Comparison of ENCODE assay signal across 28 mouse cellular contexts in genomic region chr10:63628546-63628945, GRCm38 (mm10).
DNase-seq lines count a peak whose midpoint lies in the region; ATAC-seq lines count a peak whose summit lies in the region.
"Had no signal": no experiment of that assay in that cellular context is flagged by ENCODE, and none has a peak within 500 bp of the region (broad histone marks: within the 10 kb centered on the region; RNA-seq: fewer than 3 reads in every experiment).

No protein-coding gene starts in this region.

- no peaks in the 10 kb centered on the region for H3K36me3 ChIP-seq in embryonic facial prominence, embryonic 11.5 days (replicated peaks; ENCODE audit: control insufficient read depth, insufficient read depth, low read depth, low read length)
- H3K36me3 ChIP-seq in embryonic facial prominence, embryonic 10.5 days (replicated peaks) = no peaks in the 10 kb centered on the region
- no peaks in the 10 kb centered on the region for H3K36me3 ChIP-seq in midbrain, embryonic 11.5 days (ENCODE audit: control insufficient read depth, insufficient read depth, low read length)
- H3K36me3 ChIP-seq in midbrain, embryonic 15.5 days (replicated peaks) = no peaks in the 10 kb centered on the region
- H3K36me3 ChIP-seq in embryonic facial prominence, embryonic 14.5 days (ENCODE audit: control insufficient read depth, insufficient read depth, low read length) = no peaks in the 10 kb centered on the region
- H3K36me3 ChIP-seq: forebrain, embryonic 12.5 days; forebrain, embryonic 15.5 days; G1E; heart, embryonic 12.5 days; heart, embryonic 15.5 days had no signal

- no peak overlapping the region for H3K9ac ChIP-seq in embryonic facial prominence, embryonic 11.5 days (replicated peaks; ENCODE audit: low read length)
- H3K9ac ChIP-seq in midbrain, embryonic 11.5 days (ENCODE audit: low read length) = no peak overlapping the region
- H3K9ac ChIP-seq in midbrain, embryonic 15.5 days = no peak overlapping the region
- H3K9ac ChIP-seq in embryonic facial prominence, embryonic 14.5 days (ENCODE audit: low read depth, low read length) = no peak overlapping the region
- H3K9ac ChIP-seq: forebrain, embryonic 12.5 days; forebrain, embryonic 15.5 days; heart, embryonic 12.5 days; heart, embryonic 15.5 days; hindbrain, embryonic 14.5 days had no signal

- no peaks in the 10 kb centered on the region for H3K4me1 ChIP-seq in embryonic facial prominence, embryonic 11.5 days (ENCODE audit: control insufficient read depth, insufficient read depth, low read length)
- H3K4me1 ChIP-seq in embryonic facial prominence, embryonic 10.5 days = no peaks in the 10 kb centered on the region
- no peaks in the 10 kb centered on the region for H3K4me1 ChIP-seq in midbrain, embryonic 11.5 days (ENCODE audit: control insufficient read depth, insufficient read depth, low read length)
- no peaks in the 10 kb centered on the region for H3K4me1 ChIP-seq in midbrain, embryonic 15.5 days
- 0 out of 2 replicates have a peak, but pooled peaks cover 4% of the 10 kb centered on the region for H3K4me1 ChIP-seq in embryonic facial prominence, embryonic 14.5 days (ENCODE audit: control insufficient read depth, insufficient read depth, low read length)
- H3K4me1 ChIP-seq: forebrain, embryonic 12.5 days; forebrain, embryonic 15.5 days; heart, embryonic 12.5 days; heart, embryonic 15.5 days had no signal

- no peaks in the 10 kb centered on the region for H3K27me3 ChIP-seq in embryonic facial prominence, embryonic 11.5 days (ENCODE audit: control insufficient read depth, insufficient read depth, low read length)
- H3K27me3 ChIP-seq in embryonic facial prominence, embryonic 10.5 days (replicated peaks; ENCODE audit: low read depth, poor library complexity, severe bottlenecking) = no peaks in the 10 kb centered on the region
- H3K27me3 ChIP-seq in midbrain, embryonic 11.5 days (ENCODE audit: control insufficient read depth, insufficient read depth, low read length) = no peaks in the 10 kb centered on the region
- H3K27me3 ChIP-seq in midbrain, embryonic 15.5 days (replicated peaks) = no peaks in the 10 kb centered on the region
- no peaks in the 10 kb centered on the region for H3K27me3 ChIP-seq in embryonic facial prominence, embryonic 14.5 days (replicated peaks; ENCODE audit: control insufficient read depth, insufficient read depth, low read length)
- H3K27me3 ChIP-seq: CH12.LX; forebrain, embryonic 12.5 days; forebrain, embryonic 15.5 days; heart, embryonic 12.5 days; heart, embryonic 15.5 days had no signal

- no peak overlapping the region for H3K4me3 ChIP-seq in embryonic facial prominence, embryonic 11.5 days (ENCODE audit: low read depth, low read length)
- no peak overlapping the region for H3K4me3 ChIP-seq in embryonic facial prominence, embryonic 10.5 days
- no peak overlapping the region for H3K4me3 ChIP-seq in midbrain, embryonic 11.5 days (ENCODE audit: low read depth, low read length)
- no peak overlapping the region for H3K4me3 ChIP-seq in midbrain, embryonic 15.5 days
- no peak overlapping the region for H3K4me3 ChIP-seq in embryonic facial prominence, embryonic 14.5 days (ENCODE audit: low read depth, low read length)
- H3K4me3 ChIP-seq: erythroblast, embryonic 14.5 days; forebrain, embryonic 12.5 days; forebrain, embryonic 15.5 days; heart, embryonic 12.5 days; heart, embryonic 15.5 days had no signal

- intact Hi-C loops in gastrocnemius, postnatal 36 days (cut with DNase I) = no loop called here

- no peak for ATAC-seq in embryonic facial prominence, embryonic 11.5 days (replicated peaks; ENCODE audit: insufficient number of reproducible peaks, low FRiP score, low TSS enrichment, low read depth)
- ATAC-seq in midbrain, embryonic 11.5 days (ENCODE audit: low FRiP score) = no peak
- ATAC-seq in midbrain, embryonic 15.5 days (replicated peaks) = no peak
- no peak for ATAC-seq in embryonic facial prominence, embryonic 14.5 days (ENCODE audit: low read depth)
- ATAC-seq: forebrain, embryonic 15.5 days; hindbrain, postnatal 0 days; inflammation-experienced regulatory T-cells, adult 6 months; intestine, embryonic 16.5 days; Patski had no signal

- H3K4me2 ChIP-seq in embryonic facial prominence, embryonic 11.5 days (ENCODE audit: low read depth, low read length) = no peak overlapping the region
- H3K4me2 ChIP-seq in midbrain, embryonic 11.5 days = no peak overlapping the region
- H3K4me2 ChIP-seq in midbrain, embryonic 15.5 days = no peak overlapping the region
- H3K4me2 ChIP-seq in embryonic facial prominence, embryonic 14.5 days (ENCODE audit: low read depth, low read length) = no peak overlapping the region
- H3K4me2 ChIP-seq: forebrain, embryonic 12.5 days; forebrain, embryonic 15.5 days; heart, embryonic 12.5 days; heart, embryonic 15.5 days; hindbrain, embryonic 14.5 days had no signal

- no peaks in the 10 kb centered on the region for H3K9me3 ChIP-seq in embryonic facial prominence, embryonic 11.5 days (replicated peaks; ENCODE audit: control insufficient read depth, low read length)
- H3K9me3 ChIP-seq in embryonic facial prominence, embryonic 10.5 days = no peaks in the 10 kb centered on the region
- no peaks in the 10 kb centered on the region for H3K9me3 ChIP-seq in midbrain, embryonic 11.5 days (ENCODE audit: control insufficient read depth, low read length)
- no peaks in the 10 kb centered on the region for H3K9me3 ChIP-seq in midbrain, embryonic 15.5 days
- no peaks in the 10 kb centered on the region for H3K9me3 ChIP-seq in embryonic facial prominence, embryonic 14.5 days (ENCODE audit: control insufficient read depth, low read length)
- H3K9me3 ChIP-seq: forebrain, embryonic 12.5 days; forebrain, embryonic 15.5 days; heart, embryonic 12.5 days; heart, embryonic 15.5 days had no signal

- peak; percentile 66 for DNase-seq in embryonic facial prominence, embryonic 11.5 days (ENCODE audit: low spot score)
- DNase-seq in embryonic facial prominence, embryonic 10.5 days (ENCODE audit: low spot score) = no peak
- peak; percentile 60 for DNase-seq in midbrain, embryonic 11.5 days (ENCODE audit: low spot score, missing footprints)
- peak; percentile 70 for DNase-seq in embryonic facial prominence, embryonic 14.5 days (ENCODE audit: low spot score)
- DNase-seq in gastrocnemius, postnatal 36 days = no peak
- DNase-seq in layer of hippocampus, postnatal 25 days (ENCODE audit: extremely low spot score in 1 of 2, low spot score in 1 of 2) = no peak
- DNase-seq: adrenal gland, postnatal 10 days; adrenal gland, postnatal 36 days; B cell, adult 2 months; cerebellum, adult 18-20 months; cerebellum, adult 9-10 months; cerebellum, postnatal 14 days; gastrocnemius, postnatal 10 days; heart, postnatal 10 days; heart, postnatal 4 days had no signal

- no peak overlapping the region; the same call in 1 of the 2 replicates for H3K27ac ChIP-seq in embryonic facial prominence, embryonic 11.5 days (replicated peaks; ENCODE audit: low read depth, low read length)
- H3K27ac ChIP-seq in embryonic facial prominence, embryonic 10.5 days (replicated peaks) = no peak overlapping the region
- no peak overlapping the region for H3K27ac ChIP-seq in midbrain, embryonic 11.5 days (ENCODE audit: low read depth, low read length)
- H3K27ac ChIP-seq in midbrain, embryonic 15.5 days = no peak overlapping the region
- H3K27ac ChIP-seq in embryonic facial prominence, embryonic 14.5 days (replicated peaks; ENCODE audit: low read depth, low read length) = no peak overlapping the region
- H3K27ac ChIP-seq: forebrain, embryonic 12.5 days; forebrain, embryonic 15.5 days; heart, embryonic 15.5 days; hindbrain, embryonic 14.5 days; hindbrain, postnatal 0 days had no signal

- WGBS in embryonic facial prominence, embryonic 11.5 days = 34% methylated on average over 1 of the region's 1 CpGs
- WGBS in embryonic facial prominence, embryonic 10.5 days = 42% methylated on average over 1 of the region's 1 CpGs
- 69% methylated on average over 1 of the region's 1 CpGs for WGBS in midbrain, embryonic 11.5 days
- 84% methylated on average over 1 of the region's 1 CpGs for WGBS in midbrain, embryonic 15.5 days
- 29% methylated on average over 1 of the region's 1 CpGs for WGBS in embryonic facial prominence, embryonic 14.5 days

Comparison
In these comparisons a context has a peak if more than half of its experiments do, and no peak if none do; other contexts are left out.
1. DNase-seq: peak in embryonic facial prominence, embryonic 11.5 days (single experiment), midbrain, embryonic 11.5 days (single experiment) and embryonic facial prominence, embryonic 14.5 days (single experiment); none in embryonic facial prominence, embryonic 10.5 days (single experiment), gastrocnemius, postnatal 36 days (0 of 2) and layer of hippocampus, postnatal 25 days (0 of 2).